Mouse (Mus musculus) kidney, postnatal 4 days (tissue): ENCODE results near the gene Mbip.
A peak's percentile ranks its signal among the peaks of the same experiment; 100 is the strongest.

Experiments
- DNase-seq, 2 experiments: peaks; one replicate each; pipeline ENCODE4 v3.0.0; 2021; ENCODE audit warnings: mixed read lengths in 2 of 2

The Mbip gene

GRCm38 (mm10) chr12:56345367-56346089 is at the start of gene Mbip:
TSS of gene Mbip (minus strand) at chr12:56345894.
- peak; percentile 99 for DNase-seq

- DNase-seq = no peak
Measured at GRCm38 (mm10) chr12:56387647-56388205, 42.0 kb upstream of the Mbip start.

GRCm38 (mm10) chr12:56386955-56387646 is 41.4 kb upstream of the Mbip start:
- no peak for DNase-seq

GRCm38 (mm10) chr12:56344771-56345314 is 851 bp downstream of the Mbip start:
- DNase-seq = no peak

- no peak for DNase-seq
Measured at GRCm38 (mm10) chr12:56339295-56340056, 6.2 kb downstream of the Mbip start.

- DNase-seq = no peak
Measured at GRCm38 (mm10) chr12:56333461-56333860, 12.2 kb downstream of the Mbip start.

GRCm38 (mm10) chr12:56332475-56332874 is 13.2 kb downstream of the Mbip start:
- DNase-seq = no peak

- no peak for DNase-seq
Measured at GRCm38 (mm10) chr12:56327448-56327998, 18.2 kb downstream of the Mbip start.

GRCm38 (mm10) chr12:56325851-56326250 is 19.8 kb downstream of the Mbip start:
- DNase-seq = no peak

- DNase-seq = no peak
Measured at GRCm38 (mm10) chr12:56318941-56319340, 26.8 kb downstream of the Mbip start.

GRCm38 (mm10) chr12:56318059-56318458 is 27.6 kb downstream of the Mbip start:
- no peak for DNase-seq

GRCm38 (mm10) chr12:56305758-56306157 is 39.9 kb downstream of the Mbip start:
- DNase-seq = no peak

GRCm38 (mm10) chr12:56302321-56303017 is 43.2 kb downstream of the Mbip start:
- DNase-seq = no peak

GRCm38 (mm10) chr12:56301487-56302293 is 44.0 kb downstream of the Mbip start:
- peak in 1 of 2 experiments; percentile 26 for DNase-seq

- DNase-seq = no peak
Measured at GRCm38 (mm10) chr12:56299610-56300009, 46.1 kb downstream of the Mbip start.

- no peak for DNase-seq
Measured at GRCm38 (mm10) chr12:56298919-56299318, 46.8 kb downstream of the Mbip start.

GRCm38 (mm10) chr12:56297921-56298830 is 47.5 kb downstream of the Mbip start:
- no peak for DNase-seq

- DNase-seq = no peak
Measured at GRCm38 (mm10) chr12:56297099-56297498, 48.6 kb downstream of the Mbip start.

- no peak for DNase-seq
Measured at GRCm38 (mm10) chr12:56296524-56296923, 49.2 kb downstream of the Mbip start.

- no peak for DNase-seq
Measured at GRCm38 (mm10) chr12:56295160-56295559, 50.5 kb downstream of the Mbip start.
